Mouse (Mus musculus) spleen, adult 2 months (tissue): Measurements from ENCODE around the gene Nbl1. TPM values are rescaled to one million over a fixed set of nuclear protein-coding genes. Genes with fewer than 3 reads are reported as not detected.

Source experiments
- DNase-seq, 2 experiments: peaks; one replicate each; pipeline versions ENCODE4 v3.0.0 to v3.0.0-alpha.2; 2012 to 2021; ENCODE audit warnings: low spot score in 2 of 2, low read depth in 1 of 2
- H3K27ac ChIP-seq: fragments of 200-500 bp; 2 replicates; pipeline ENCODE4 v1.5.1; 2012; ENCODE audit warnings: low read length, inconsistent platforms; ENCODE audit not compliant: insufficient read depth
- H3K27me3 ChIP-seq: fragments of 200-500 bp; 2 replicates; pipeline ENCODE4 v1.6.1; 2012; ENCODE audit warnings: mild to moderate bottlenecking, moderate library complexity, low read length, inconsistent platforms; ENCODE audit not compliant: control insufficient read depth, insufficient read depth
- H3K36me3 ChIP-seq: fragments of 200-500 bp; 2 replicates; pipeline ENCODE4 v1.6.1; 2012; ENCODE audit warnings: mild to moderate bottlenecking, low read length, inconsistent platforms; ENCODE audit not compliant: control insufficient read depth, insufficient read depth
- H3K4me1 ChIP-seq: fragments of 200-500 bp; 2 replicates; pipeline ENCODE4 v1.6.1; 2011; ENCODE audit warnings: inconsistent platforms; ENCODE audit not compliant: control insufficient read depth, insufficient read depth, insufficient read length
- H3K4me3 ChIP-seq: fragments of 200-500 bp; 2 replicates; pipeline ENCODE4 v1.5.1; 2011; ENCODE audit warnings: mild to moderate bottlenecking, inconsistent platforms; ENCODE audit not compliant: insufficient read depth, insufficient read length; ENCODE audit errors: extremely low read depth
- CTCF ChIP-seq: fragments of 200-500 bp; IDR thresholded peaks from 2 replicates; pipeline ENCODE4 v1.5.1; 2011; ENCODE audit warnings: mild to moderate bottlenecking, inconsistent platforms; ENCODE audit not compliant: insufficient read depth, insufficient read length, insufficient replicate concordance; ENCODE audit errors: extremely low read depth
- POLR2A ChIP-seq: fragments of 200-500 bp; IDR thresholded peaks from 2 replicates; pipeline ENCODE4 v1.6.1; 2011; ENCODE audit warnings: low read depth, low read length, inconsistent platforms
- WGBS: fragments of 180-500 bp; shearing (Covaris S2); methylation state at CpG from one replicate; pipeline ENCODE4 v1.1.7; 2018; 5-methylcytosine and 5-hydroxymethylcytosine counted together
- polyA plus RNA-seq: library from polyadenylated mRNA; depleted of rRNA; stranded (reverse); fragments of >200 nt; gene quantifications from 2 replicates; pipeline ENCODE4 v1.2.3, GENCODE M21; 2012; rRNA removed

The Nbl1 gene
- polyA plus RNA-seq = 10.3 and 13.4 TPM in 2 replicates

DNA sequence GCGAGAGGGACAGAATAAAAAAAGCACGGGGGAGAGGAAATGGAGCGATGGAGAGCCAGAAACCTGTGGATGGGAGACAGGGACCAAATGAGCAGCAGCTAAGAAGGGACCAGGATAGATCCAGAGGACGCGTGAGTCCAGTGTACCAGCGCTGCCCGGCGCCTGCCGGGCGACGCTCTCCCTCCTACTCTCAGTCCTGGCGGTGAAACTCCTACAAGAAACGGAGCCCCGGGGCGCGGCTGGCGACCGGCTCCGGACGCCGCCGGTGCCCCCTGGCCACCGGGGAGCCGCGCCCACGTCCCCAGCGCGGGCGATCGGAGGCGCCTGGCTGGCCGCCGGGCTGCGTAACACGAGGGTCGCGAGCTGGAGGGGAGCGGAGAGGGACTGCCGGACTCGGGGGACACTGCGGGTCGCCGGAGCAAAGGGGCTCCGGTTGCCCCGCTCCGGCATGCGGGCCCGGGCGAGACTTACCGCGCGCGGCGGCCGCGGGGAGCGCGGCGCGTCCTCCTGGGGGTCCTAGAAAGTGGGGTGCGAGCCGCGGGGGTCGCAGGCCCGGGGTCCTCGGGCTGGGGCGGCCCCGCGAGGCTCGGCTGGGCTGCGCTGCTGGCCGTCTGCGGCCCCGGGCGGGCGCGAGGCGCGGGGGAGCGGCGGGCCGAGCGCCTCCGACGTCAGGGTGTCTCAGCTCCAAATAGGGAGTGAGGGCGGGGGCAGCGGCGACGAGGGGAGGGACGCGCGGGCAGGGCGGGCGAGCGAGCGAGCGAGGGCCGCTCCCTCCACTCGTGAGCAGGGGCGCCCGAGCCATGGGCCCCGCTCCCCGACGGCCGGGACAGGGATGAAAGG is at the start of gene Nbl1:
Nbl1 (minus strand) TSS at position 638 of the 840 bp plus-strand sequence.
- no peak within 1 kb of the TSS for H3K27ac ChIP-seq
- DNase-seq = no peak
- no peaks in the 10 kb centered on the region for H3K36me3 ChIP-seq
- H3K4me3 ChIP-seq = peak within 1 kb of the TSS; percentile 46
- H3K4me1 ChIP-seq = no peaks in the 10 kb centered on the region; the same call in 1 of the 2 replicates
- peaks cover 16% of the 10 kb centered on the region for H3K27me3 ChIP-seq
- TF ChIP-seq CTCF (no peak), POLR2A (no peak)
- WGBS = 4% methylated on average over 99 of the region's 105 CpGs

DNA sequence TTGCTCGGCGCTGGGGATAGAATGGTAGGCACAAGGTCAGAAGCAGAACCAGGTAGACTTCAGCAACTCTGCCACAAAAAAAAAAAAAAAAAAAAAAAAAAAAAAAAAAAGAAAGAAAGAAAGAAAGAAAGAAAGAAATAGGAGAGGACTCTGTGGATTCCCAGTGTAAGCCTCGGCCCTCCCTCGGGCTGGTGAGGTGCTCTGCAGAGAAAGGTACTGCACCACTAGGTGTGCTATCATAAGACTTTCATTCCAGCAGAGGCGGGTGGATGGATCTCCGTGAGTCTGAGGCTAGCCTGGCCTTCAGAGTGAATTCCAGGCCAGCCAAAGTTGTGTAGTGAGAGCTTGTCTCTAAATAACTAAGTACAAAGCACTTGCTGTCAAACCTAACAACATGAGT is 49.0 kb upstream of the Nbl1 start:
- Histone ChIP-seq H3K27ac (no peak overlapping the region), H3K36me3 (no peaks in the 10 kb centered on the region), H3K4me1 (no peaks in the 10 kb centered on the region), H3K4me3 (no peak overlapping the region), H3K27me3 (no peaks in the 10 kb centered on the region)
- WGBS = 64% methylated on average over 6 of the region's 6 CpGs
- no peak for DNase-seq
- no peak for TF ChIP-seq POLR2A
- no peak for TF ChIP-seq CTCF

GRCm38 (mm10) chr4:139140267-139140666 is 47.5 kb upstream of the Nbl1 start:
- no peak overlapping the region for H3K4me3 ChIP-seq
- H3K4me1 ChIP-seq = no peaks in the 10 kb centered on the region
- H3K27me3 ChIP-seq = no peaks in the 10 kb centered on the region
- H3K27ac ChIP-seq = no peak overlapping the region
- DNase-seq = peak in 1 of 2 experiments; percentile 10
- no peaks in the 10 kb centered on the region for H3K36me3 ChIP-seq
- 84% methylated on average over 2 of the region's 2 CpGs for WGBS
- TF ChIP-seq CTCF (peak; percentile 45; the same call in 1 of the 2 replicates), POLR2A (no peak)

DNA sequence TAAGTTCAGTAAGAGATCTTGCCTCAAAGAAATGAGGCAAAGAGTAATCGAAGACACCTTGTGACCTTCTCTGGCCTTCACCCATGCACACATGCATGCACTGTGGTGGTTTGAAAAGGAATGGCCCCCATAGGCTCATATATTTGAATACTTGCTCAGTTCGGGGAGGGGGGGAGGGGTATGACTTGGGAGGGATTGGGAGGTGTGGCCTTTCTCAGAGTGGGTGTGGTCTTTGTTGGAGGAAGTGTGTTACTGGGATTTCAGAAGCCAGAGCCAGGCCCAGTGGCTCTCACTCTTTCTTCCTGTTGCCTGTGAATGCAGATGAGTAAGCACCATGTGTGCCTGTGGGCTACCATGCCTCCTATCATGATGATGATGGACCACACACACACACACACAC is 43.2 kb upstream of the Nbl1 start:
- no peak for DNase-seq
- WGBS = 88% methylated on average over 2 of the region's 2 CpGs
- TF ChIP-seq POLR2A = no peak
- no peak for TF ChIP-seq CTCF

GRCm38 (mm10) chr4:139133109-139133508 is 40.3 kb upstream of the Nbl1 start:
- Histone ChIP-seq H3K4me3 (no peak overlapping the region), H3K36me3 (no peaks in the 10 kb centered on the region), H3K4me1 (peaks cover 5% of the 10 kb centered on the region), H3K27ac (no peak overlapping the region), H3K27me3 (no peaks in the 10 kb centered on the region)
- no peak for DNase-seq
- no peak for TF ChIP-seq POLR2A
- TF ChIP-seq CTCF = no peak
- WGBS = 78% methylated on average over 5 of the region's 5 CpGs

More for the DNA sequence above, 43.2 kb upstream of the Nbl1 start:
- no peak overlapping the region for H3K27ac ChIP-seq
- H3K4me1 ChIP-seq = no peaks in the 10 kb centered on the region
- H3K4me3 ChIP-seq = no peak overlapping the region
- H3K27me3 ChIP-seq = no peaks in the 10 kb centered on the region
- H3K36me3 ChIP-seq = no peaks in the 10 kb centered on the region

- no peak overlapping the region for H3K27ac ChIP-seq
- H3K4me1 ChIP-seq = peaks cover 5% of the 10 kb centered on the region
- WGBS = 85% methylated on average over 14 of the region's 14 CpGs
- H3K27me3 ChIP-seq = no peaks in the 10 kb centered on the region
- no peaks in the 10 kb centered on the region for H3K36me3 ChIP-seq
- no peak for TF ChIP-seq POLR2A
- no peak overlapping the region for H3K4me3 ChIP-seq
- no peak for DNase-seq
Observed at GRCm38 (mm10) chr4:139131858-139132672, 39.3 kb upstream of the Nbl1 start.
